ENCODE assay signal across 8 mouse cellular contexts in the genomic region with DNA sequence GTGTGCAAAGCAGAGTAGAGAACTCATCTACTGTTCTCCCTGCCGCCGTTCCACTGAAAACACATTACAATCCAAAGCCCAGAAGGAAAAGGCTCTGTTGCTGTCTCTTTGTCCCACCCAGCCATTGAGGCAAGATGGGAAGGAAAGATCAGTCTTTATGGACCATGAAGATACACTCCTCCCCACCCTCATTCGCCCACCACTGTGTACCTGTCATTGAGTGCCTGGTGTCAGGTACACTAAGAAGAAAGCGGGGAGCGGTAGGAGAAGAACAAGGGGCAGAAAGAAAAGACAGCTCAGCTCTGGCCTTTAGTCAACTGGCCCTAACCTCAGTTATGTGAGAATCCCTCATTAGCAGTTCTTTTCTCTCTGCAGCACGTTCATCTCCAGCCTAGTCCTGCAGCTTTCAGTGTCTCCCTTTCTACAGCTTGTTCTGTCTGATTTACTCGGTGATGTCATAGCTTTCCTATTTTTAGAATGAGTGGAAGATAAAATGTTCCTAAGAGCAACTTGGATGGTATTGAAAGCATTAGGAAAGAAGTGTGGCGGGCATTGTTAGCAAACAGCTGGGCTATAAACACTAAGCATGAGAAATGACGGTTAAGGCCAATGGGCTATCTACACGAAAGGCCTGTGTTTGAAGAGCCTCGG.
A peak's percentile ranks its signal among the peaks of the same experiment; 100 is the strongest.
DNase-seq lines count a peak whose midpoint lies in the region; ATAC-seq and TF ChIP-seq lines count a peak whose summit lies in the region.

No protein-coding gene starts in this region.

- no peak overlapping the region for H3K4me3 ChIP-seq in lung, embryonic 16.5 days (ENCODE audit: low read length)
- no peak overlapping the region for H3K4me3 ChIP-seq in lung, adult 2 months (replicated peaks; ENCODE audit: extremely low read depth, low read depth, low read length)
- no peak overlapping the region for H3K4me3 ChIP-seq in hindbrain, embryonic 16.5 days (ENCODE audit: low read length)
- H3K4me3 ChIP-seq in stomach, postnatal 0 days (ENCODE audit: low read depth, low read length), result no peak overlapping the region

- H3K4me1 ChIP-seq in lung, embryonic 16.5 days (replicated peaks; ENCODE audit: control insufficient read depth, insufficient read depth, low read length), result peaks cover 50% of the 10 kb centered on the region
- peaks cover 20% of the 10 kb centered on the region for H3K4me1 ChIP-seq in lung, adult 2 months (ENCODE audit: control insufficient read depth, insufficient read depth, low read length)
- H3K4me1 ChIP-seq in hindbrain, embryonic 16.5 days (ENCODE audit: control insufficient read depth, insufficient read depth, low read depth, low read length), result no peaks in the 10 kb centered on the region
- H3K4me1 ChIP-seq in stomach, postnatal 0 days (replicated peaks; ENCODE audit: control insufficient read depth, insufficient read depth), result peaks cover 17% of the 10 kb centered on the region

- H3K9ac ChIP-seq in lung, embryonic 16.5 days (ENCODE audit: low read length), result 0 out of 2 replicates have a peak overlapping the region, but pooled peaks have one; percentile 5
- no peak overlapping the region for H3K9ac ChIP-seq in hindbrain, embryonic 16.5 days (ENCODE audit: low read depth, low read length)
- H3K9ac ChIP-seq in stomach, postnatal 0 days (ENCODE audit: low read length), result no peak overlapping the region

- TF ChIP-seq EP300 in stomach, postnatal 0 days (optimal IDR thresholded peaks at IDR 0.05), result no peak

- intact Hi-C loops in gastrocnemius, postnatal 14 days (cut with DNase I; ENCODE audit: low total_unique reads), result no loop called here

- no peak for DNase-seq in lung, adult 2 months
- DNase-seq in heart, adult 18-20 months, result peak; percentile 47 to 67
- DNase-seq in stomach, postnatal 0 days (ENCODE audit: low spot score), result no peak
- DNase-seq in gastrocnemius, postnatal 14 days, result no peak
- no peak for DNase-seq in frontal cortex, postnatal 36 days (ENCODE audit: low spot score in 2 of 2)

- H3K9me3 ChIP-seq in lung, embryonic 16.5 days (ENCODE audit: control insufficient read depth, low read length), result no peaks in the 10 kb centered on the region
- no peaks in the 10 kb centered on the region for H3K9me3 ChIP-seq in hindbrain, embryonic 16.5 days (ENCODE audit: control insufficient read depth, low read length)
- H3K9me3 ChIP-seq in stomach, postnatal 0 days (ENCODE audit: control insufficient read depth, low read length), result no peaks in the 10 kb centered on the region

- H3K27me3 ChIP-seq in lung, embryonic 16.5 days (ENCODE audit: control insufficient read depth, insufficient read depth, low read depth, low read length), result no peaks in the 10 kb centered on the region
- no peaks in the 10 kb centered on the region for H3K27me3 ChIP-seq in hindbrain, embryonic 16.5 days (replicated peaks; ENCODE audit: control insufficient read depth, insufficient read depth, low read length)
- no peaks in the 10 kb centered on the region for H3K27me3 ChIP-seq in stomach, postnatal 0 days (ENCODE audit: control insufficient read depth, insufficient read depth, low read length)

- no peak for TF ChIP-seq POLR2A in lung, adult 2 months (IDR thresholded peaks at IDR 0.05; ENCODE audit: borderline replicate concordance, extremely low read depth, low read depth, low read length)

- no peak for TF ChIP-seq CTCF in lung, adult 2 months (IDR thresholded peaks at IDR 0.05; ENCODE audit: insufficient read depth, low read length)
- TF ChIP-seq CTCF in stomach, postnatal 0 days (IDR thresholded peaks at IDR 0.05; ENCODE audit: low read depth), result no peak

- no peak for ATAC-seq in lung, embryonic 16.5 days (ENCODE audit: low read depth)
- no peak for ATAC-seq in hindbrain, embryonic 16.5 days
- ATAC-seq in stomach, postnatal 0 days (ENCODE audit: low FRiP score, low TSS enrichment), result peak; percentile 9; the same call in 1 of the 2 replicates
- ATAC-seq in erythroid progenitor cell, adult 5-6 weeks (replicated peaks; ENCODE audit: low FRiP score, poor library complexity, severe bottlenecking), result no peak

- WGBS in lung, embryonic 16.5 days, result 49% methylated on average over 11 of the region's 11 CpGs
- WGBS in lung, adult 2 months, result 64% methylated on average over 11 of the region's 11 CpGs
- 75% methylated on average over 11 of the region's 11 CpGs for WGBS in hindbrain, embryonic 16.5 days
- WGBS in stomach, postnatal 0 days, result 61% methylated on average over 11 of the region's 11 CpGs

- H3K36me3 ChIP-seq in lung, embryonic 16.5 days (ENCODE audit: control insufficient read depth, insufficient read depth, low read length), result no peaks in the 10 kb centered on the region
- no peaks in the 10 kb centered on the region for H3K36me3 ChIP-seq in hindbrain, embryonic 16.5 days (ENCODE audit: control insufficient read depth, insufficient read depth, low read length)
- H3K36me3 ChIP-seq in stomach, postnatal 0 days (ENCODE audit: control insufficient read depth, insufficient read depth, low read length), result no peaks in the 10 kb centered on the region

- peak overlapping the region; percentile 62 for H3K27ac ChIP-seq in lung, embryonic 16.5 days (ENCODE audit: low read length)
- peak overlapping the region; percentile 55 for H3K27ac ChIP-seq in hindbrain, embryonic 16.5 days (ENCODE audit: low read depth, low read length)
- peak overlapping the region; percentile 71 for H3K27ac ChIP-seq in stomach, postnatal 0 days (replicated peaks)

- H3K4me2 ChIP-seq in lung, embryonic 16.5 days (ENCODE audit: low read depth, low read length), result no peak overlapping the region
- no peak overlapping the region for H3K4me2 ChIP-seq in hindbrain, embryonic 16.5 days (ENCODE audit: low read length)
- no peak overlapping the region for H3K4me2 ChIP-seq in stomach, postnatal 0 days (replicated peaks; ENCODE audit: low read depth)

Comparison
In these comparisons a context has a peak if more than half of its experiments do, and no peak if none do; other contexts are left out.
1. DNase-seq: peak in heart, adult 18-20 months (2 of 2); none in lung, adult 2 months (single experiment), stomach, postnatal 0 days (single experiment), gastrocnemius, postnatal 14 days (single experiment) and frontal cortex, postnatal 36 days (0 of 2).
2. Peak in every context shown above with its lines, with median percentiles within 50 percentile points of each other: H3K27ac ChIP-seq.